Mouse (Mus musculus) embryonic facial prominence, embryonic 12.5 days (tissue): ENCODE results near the gene Foxn3. TPM values are rescaled to one million over a fixed set of nuclear protein-coding genes. Genes with fewer than 3 reads are reported as not detected.

Source experiments
- ATAC-seq: fragments of 200-750 bp; cut with Nextera tagmentation; 2 replicates; pipeline ENCODE4 v1.8.0; 2017; ENCODE audit not compliant: insufficient number of reproducible peaks, insufficient read depth, low FRiP score, low TSS enrichment
- H3K27ac ChIP-seq: fragments of 300-500 bp; sonication (generic); 2 replicates; pipeline ENCODE4 v1.5.1; 2016; ENCODE audit warnings: mild to moderate bottlenecking
- H3K27me3 ChIP-seq: fragments of 300-500 bp; sonication (generic); 2 replicates; pipeline ENCODE4 v1.6.1; 2016; ENCODE audit warnings: mild to moderate bottlenecking, moderate library complexity
- H3K36me3 ChIP-seq: fragments of 300-500 bp; sonication (generic); 2 replicates; pipeline ENCODE4 v1.6.1; 2016; ENCODE audit warnings: mild to moderate bottlenecking
- H3K4me1 ChIP-seq: fragments of 300-500 bp; sonication (generic); 2 replicates; pipeline ENCODE4 v1.6.1; 2016
- H3K4me2 ChIP-seq: fragments of 300-500 bp; sonication (generic); replicated peaks from 2 replicates; pipeline ENCODE4 v1.6.1; 2016; ENCODE audit warnings: mild to moderate bottlenecking, moderate library complexity
- H3K4me3 ChIP-seq: fragments of 300-500 bp; sonication (generic); 2 replicates; pipeline ENCODE4 v1.5.1; 2016; ENCODE audit warnings: mild to moderate bottlenecking
- H3K9ac ChIP-seq: fragments of 300-500 bp; sonication (generic); 2 replicates; pipeline ENCODE4 v1.6.1; 2016; ENCODE audit warnings: mild to moderate bottlenecking, moderate library complexity
- H3K9me3 ChIP-seq: fragments of 300-500 bp; sonication (generic); 2 replicates; pipeline ENCODE4 v1.6.1; 2016; ENCODE audit warnings: mild to moderate bottlenecking, moderate library complexity
- WGBS: fragments of 180-500 bp; shearing (Covaris S2); methylation state at CpG from one replicate; pipeline ENCODE4 v1.1.7; 2016; 5-methylcytosine and 5-hydroxymethylcytosine counted together
- polyA plus RNA-seq: library from polyadenylated mRNA; unstranded; fragments of >200 nt; fragmentation: Nextera tagmentation; extraction: Ambion mirVana; gene quantifications from 2 replicates; pipeline ENCODE4 v1.2.1, GENCODE M21; 2016

Foxn3 gene
- polyA plus RNA-seq, 1 experiment from 2014 or later, result 101 TPM

- Histone ChIP-seq H3K4me3 (no peak overlapping the region), H3K4me2 (no peak overlapping the region), H3K4me1 (peaks cover 8% of the 10 kb centered on the region; the same call in 1 of the 2 replicates), H3K27me3 (no peaks in the 10 kb centered on the region), H3K27ac (no peak overlapping the region), H3K9ac (no peak overlapping the region), H3K9me3 (no peaks in the 10 kb centered on the region), H3K36me3 (no peaks in the 10 kb centered on the region; the same call in 1 of the 2 replicates)
- ATAC-seq, result no peak
- WGBS, result 84% methylated on average over 1 of the region's 1 CpGs
Observed at GRCm38 (mm10) chr12:99274589-99274988, 288.8 kb downstream of the Foxn3 start.

GRCm38 (mm10) chr12:99269396-99269795, 294.0 kb downstream of the Foxn3 start:
- Histone ChIP-seq H3K4me2 (no peak overlapping the region), H3K4me1 (peaks cover 6% of the 10 kb centered on the region; the same call in 1 of the 2 replicates), H3K9ac (no peak overlapping the region), H3K9me3 (no peaks in the 10 kb centered on the region), H3K4me3 (no peak overlapping the region), H3K27ac (no peak overlapping the region), H3K27me3 (no peaks in the 10 kb centered on the region), H3K36me3 (0 out of 2 replicates have a peak, but pooled peaks cover 10% of the 10 kb centered on the region)
- WGBS, result 88% methylated on average over 8 of the region's 8 CpGs
- no peak for ATAC-seq

DNA sequence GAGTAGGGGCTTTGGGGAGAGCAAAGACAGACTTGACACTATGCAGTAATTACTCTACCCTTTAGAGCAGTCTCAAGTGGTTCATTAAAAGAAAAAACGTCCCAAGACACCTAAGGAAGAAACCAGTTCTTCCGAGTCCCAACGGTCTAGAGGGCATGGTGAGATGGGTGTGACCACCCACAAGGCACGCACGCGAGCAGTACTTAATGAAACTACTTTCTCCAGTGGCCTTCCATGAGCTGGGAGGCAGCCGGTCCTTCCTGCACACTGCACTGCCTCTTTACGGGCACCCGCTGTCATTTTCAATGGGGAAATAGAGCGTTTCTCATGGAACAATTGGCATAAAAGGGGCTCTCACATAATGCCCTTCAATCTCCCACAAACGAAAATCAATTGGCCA, 294.4 kb downstream of the Foxn3 start:
- no peak overlapping the region for H3K27ac ChIP-seq
- WGBS, result 89% methylated on average over 11 of the region's 11 CpGs
- 0 out of 2 replicates have a peak, but pooled peaks cover 10% of the 10 kb centered on the region for H3K36me3 ChIP-seq
- no peak overlapping the region for H3K9ac ChIP-seq
- H3K27me3 ChIP-seq, result no peaks in the 10 kb centered on the region
- peaks cover 4% of the 10 kb centered on the region; the same call in 1 of the 2 replicates for H3K4me1 ChIP-seq
- no peak overlapping the region for H3K4me2 ChIP-seq
- no peak for ATAC-seq
- H3K4me3 ChIP-seq, result no peak overlapping the region
- no peaks in the 10 kb centered on the region for H3K9me3 ChIP-seq

- peaks cover 4% of the 10 kb centered on the region; the same call in 1 of the 2 replicates for H3K4me1 ChIP-seq
- 0 out of 2 replicates have a peak, but pooled peaks cover 10% of the 10 kb centered on the region for H3K36me3 ChIP-seq
- H3K27me3 ChIP-seq, result no peaks in the 10 kb centered on the region
- H3K9me3 ChIP-seq, result no peaks in the 10 kb centered on the region
- H3K9ac ChIP-seq, result no peak overlapping the region
- H3K27ac ChIP-seq, result no peak overlapping the region
- no peak for ATAC-seq
- H3K4me2 ChIP-seq, result no peak overlapping the region
- WGBS, result 84% methylated on average over 11 of the region's 11 CpGs
- no peak overlapping the region for H3K4me3 ChIP-seq
Observed at GRCm38 (mm10) chr12:99267732-99268131, 295.6 kb downstream of the Foxn3 start.

GRCm38 (mm10) chr12:99266434-99266833, 296.9 kb downstream of the Foxn3 start:
- no peaks in the 10 kb centered on the region for H3K9me3 ChIP-seq
- 91% methylated on average over 7 of the region's 7 CpGs for WGBS
- no peaks in the 10 kb centered on the region for H3K27me3 ChIP-seq
- H3K36me3 ChIP-seq, result 0 out of 2 replicates have a peak, but pooled peaks cover 10% of the 10 kb centered on the region
- ATAC-seq, result no peak
- H3K4me3 ChIP-seq, result no peak overlapping the region
- no peak overlapping the region for H3K27ac ChIP-seq
- peaks cover 11% of the 10 kb centered on the region; the same call in 1 of the 2 replicates for H3K4me1 ChIP-seq
- no peak overlapping the region for H3K9ac ChIP-seq
- no peak overlapping the region for H3K4me2 ChIP-seq

DNA sequence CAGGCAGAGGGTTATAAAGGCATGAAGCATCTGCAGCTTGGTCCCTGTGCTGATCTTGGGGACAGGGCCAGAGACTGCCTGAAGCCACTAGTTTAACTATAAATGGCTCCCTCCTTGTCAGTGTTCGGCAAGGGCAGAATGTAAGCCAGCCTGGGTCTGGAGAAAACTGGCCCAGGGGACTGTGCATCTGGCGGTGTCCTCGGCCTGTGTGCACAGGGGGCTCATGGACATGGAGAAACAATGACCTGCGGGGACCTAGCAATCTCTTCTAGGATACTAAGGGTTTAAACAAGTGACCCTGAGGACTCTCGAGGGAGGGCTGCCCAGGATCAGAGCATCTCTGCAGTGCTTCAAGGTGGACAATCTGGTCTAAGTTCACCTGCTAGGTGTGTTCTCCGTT, 297.6 kb downstream of the Foxn3 start:
- Histone ChIP-seq H3K27me3 (no peaks in the 10 kb centered on the region), H3K9ac (no peak overlapping the region), H3K4me3 (no peak overlapping the region), H3K4me1 (peaks cover 15% of the 10 kb centered on the region; the same call in 1 of the 2 replicates), H3K9me3 (no peaks in the 10 kb centered on the region), H3K27ac (no peak overlapping the region), H3K4me2 (no peak overlapping the region), H3K36me3 (0 out of 2 replicates have a peak, but pooled peaks cover 10% of the 10 kb centered on the region)
- no peak for ATAC-seq
- WGBS, result 86% methylated on average over 6 of the region's 6 CpGs

- Histone ChIP-seq H3K4me1 (peaks cover 27% of the 10 kb centered on the region), H3K4me2 (no peak overlapping the region), H3K4me3 (no peak overlapping the region), H3K9me3 (no peaks in the 10 kb centered on the region), H3K9ac (no peak overlapping the region), H3K27me3 (no peaks in the 10 kb centered on the region), H3K27ac (no peak overlapping the region), H3K36me3 (0 out of 2 replicates have a peak, but pooled peaks cover 9% of the 10 kb centered on the region)
- WGBS, result 69% methylated on average over 7 of the region's 7 CpGs
- no peak for ATAC-seq
Observed at GRCm38 (mm10) chr12:99264386-99264785, 299.0 kb downstream of the Foxn3 start.

- no peak for ATAC-seq
- H3K27ac ChIP-seq, result no peak overlapping the region
- H3K9ac ChIP-seq, result no peak overlapping the region
- no peaks in the 10 kb centered on the region for H3K9me3 ChIP-seq
- no peak overlapping the region for H3K4me3 ChIP-seq
- H3K4me2 ChIP-seq, result no peak overlapping the region
- peaks cover 29% of the 10 kb centered on the region for H3K4me1 ChIP-seq
- WGBS, result 84% methylated on average over 12 of the region's 12 CpGs
- H3K36me3 ChIP-seq, result 0 out of 2 replicates have a peak, but pooled peaks cover 6% of the 10 kb centered on the region
- no peaks in the 10 kb centered on the region for H3K27me3 ChIP-seq
Observed at GRCm38 (mm10) chr12:99263592-99264335, 299.6 kb downstream of the Foxn3 start.

- no peak overlapping the region for H3K4me2 ChIP-seq
- 0 out of 2 replicates have a peak, but pooled peaks cover 6% of the 10 kb centered on the region for H3K36me3 ChIP-seq
- ATAC-seq, result no peak
- peaks cover 34% of the 10 kb centered on the region for H3K4me1 ChIP-seq
- H3K27ac ChIP-seq, result no peak overlapping the region
- no peaks in the 10 kb centered on the region for H3K9me3 ChIP-seq
- H3K9ac ChIP-seq, result no peak overlapping the region
- WGBS, result 63% methylated on average over 1 of the region's 1 CpGs
- no peak overlapping the region for H3K4me3 ChIP-seq
- H3K27me3 ChIP-seq, result no peaks in the 10 kb centered on the region
Observed at GRCm38 (mm10) chr12:99262840-99263239, 300.5 kb downstream of the Foxn3 start.

- Histone ChIP-seq H3K27ac (no peak overlapping the region), H3K27me3 (no peaks in the 10 kb centered on the region), H3K9ac (no peak overlapping the region), H3K4me1 (peaks cover 34% of the 10 kb centered on the region), H3K36me3 (0 out of 2 replicates have a peak, but pooled peaks cover 6% of the 10 kb centered on the region), H3K9me3 (no peaks in the 10 kb centered on the region), H3K4me3 (no peak overlapping the region), H3K4me2 (no peak overlapping the region)
- ATAC-seq, result no peak
- WGBS, result 87% methylated on average over 11 of the region's 11 CpGs
Observed at GRCm38 (mm10) chr12:99262066-99262599, 301.2 kb downstream of the Foxn3 start.

GRCm38 (mm10) chr12:99260171-99260570, 303.2 kb downstream of the Foxn3 start:
- WGBS, result 63% methylated on average over 10 of the region's 10 CpGs
- no peaks in the 10 kb centered on the region for H3K36me3 ChIP-seq
- no peaks in the 10 kb centered on the region for H3K27me3 ChIP-seq
- no peak overlapping the region for H3K27ac ChIP-seq
- H3K4me3 ChIP-seq, result no peak overlapping the region
- H3K4me1 ChIP-seq, result peaks cover 34% of the 10 kb centered on the region
- no peak for ATAC-seq
- H3K9me3 ChIP-seq, result no peaks in the 10 kb centered on the region
- H3K9ac ChIP-seq, result no peak overlapping the region
- no peak overlapping the region for H3K4me2 ChIP-seq

GRCm38 (mm10) chr12:99257570-99257969, 305.8 kb downstream of the Foxn3 start:
- Histone ChIP-seq H3K4me3 (no peak overlapping the region), H3K36me3 (no peaks in the 10 kb centered on the region), H3K9ac (no peak overlapping the region), H3K4me2 (no peak overlapping the region), H3K27ac (no peak overlapping the region), H3K27me3 (no peaks in the 10 kb centered on the region), H3K4me1 (peaks cover 29% of the 10 kb centered on the region), H3K9me3 (no peaks in the 10 kb centered on the region)
- 70% methylated on average over 5 of the region's 5 CpGs for WGBS
- no peak for ATAC-seq
